Comparison of ENCODE assay signal across 10 mouse cellular contexts in genomic region chr5:134231376-134231775, GRCm38 (mm10). TPM values are rescaled to one million over a fixed set of nuclear protein-coding genes. Genes with fewer than 3 reads are reported as not detected.
A peak's percentile ranks its signal among the peaks of the same experiment; 100 is the strongest.
DNase-seq lines count a peak whose midpoint lies in the region; ATAC-seq and TF ChIP-seq lines count a peak whose summit lies in the region.
"Had no signal": no experiment of that assay in that cellular context is flagged by ENCODE, and none has a peak within 500 bp of the region (broad histone marks: within the 10 kb centered on the region; RNA-seq: fewer than 3 reads in every experiment).

No protein-coding gene starts in this region.

- ATAC-seq in kidney, embryonic 16.5 days (ENCODE audit: low FRiP score, low TSS enrichment): no peak
- no peak for ATAC-seq in hindbrain, postnatal 0 days

- peaks cover 4% of the 10 kb centered on the region; the same call in 1 of the 2 replicates for H3K36me3 ChIP-seq in kidney, embryonic 16.5 days (ENCODE audit: insufficient read depth, low read length)
- 0 out of 2 replicates have a peak, but pooled peaks cover 3% of the 10 kb centered on the region for H3K36me3 ChIP-seq in hindbrain, postnatal 0 days (ENCODE audit: insufficient read depth, low read length)

- H3K4me1 ChIP-seq in kidney, embryonic 16.5 days (ENCODE audit: insufficient read depth, low read length): peaks cover 39% of the 10 kb centered on the region
- H3K4me1 ChIP-seq in bone marrow macrophage, adult 2 months (ENCODE audit: control insufficient read depth, insufficient read depth, low read length): peaks cover 53% of the 10 kb centered on the region
- H3K4me1 ChIP-seq in hindbrain, postnatal 0 days (ENCODE audit: insufficient read depth, low read length): 0 out of 2 replicates have a peak, but pooled peaks cover 3% of the 10 kb centered on the region

- no peaks in the 10 kb centered on the region for H3K9me3 ChIP-seq in kidney, embryonic 16.5 days (ENCODE audit: low read length)
- no peaks in the 10 kb centered on the region for H3K9me3 ChIP-seq in hindbrain, postnatal 0 days (ENCODE audit: low read length)
- H3K9me3 ChIP-seq: neural tube, embryonic 12.5 days had no signal

- no peak overlapping the region for H3K27ac ChIP-seq in kidney, embryonic 16.5 days (ENCODE audit: low read length)
- peak overlapping the region; percentile 91 for H3K27ac ChIP-seq in bone marrow macrophage, adult 2 months (ENCODE audit: insufficient read depth, low read depth, low read length)
- H3K27ac ChIP-seq in hindbrain, postnatal 0 days: no peak overlapping the region
- H3K27ac ChIP-seq: neural tube, embryonic 12.5 days had no signal

- no peak for TF ChIP-seq CTCF in bone marrow macrophage, adult 2 months (IDR thresholded peaks at IDR 0.05; ENCODE audit: low read depth, low read length)
- no peak for TF ChIP-seq CTCF in hindbrain, postnatal 0 days (IDR thresholded peaks at IDR 0.05; ENCODE audit: low read depth)

- H3K4me3 ChIP-seq in kidney, embryonic 16.5 days (ENCODE audit: low read length): no peak overlapping the region
- H3K4me3 ChIP-seq in bone marrow macrophage, adult 2 months (ENCODE audit: insufficient read depth, low read length): no peak overlapping the region
- H3K4me3 ChIP-seq in hindbrain, postnatal 0 days (ENCODE audit: low read length): no peak overlapping the region
- H3K4me3 ChIP-seq: neural tube, embryonic 12.5 days had no signal

- H3K4me2 ChIP-seq in kidney, embryonic 16.5 days (replicated peaks; ENCODE audit: low read depth, low read length): no peak overlapping the region
- H3K4me2 ChIP-seq in hindbrain, postnatal 0 days (ENCODE audit: low read depth, low read length): no peak overlapping the region
- H3K4me2 ChIP-seq: lung, embryonic 14.5 days; neural tube, embryonic 12.5 days had no signal

- H3K9ac ChIP-seq in kidney, embryonic 16.5 days (replicated peaks; ENCODE audit: low read length): no peak overlapping the region
- H3K9ac ChIP-seq in hindbrain, postnatal 0 days (replicated peaks; ENCODE audit: low read length): no peak overlapping the region
- H3K9ac ChIP-seq: lung, embryonic 14.5 days; neural tube, embryonic 12.5 days had no signal

- 70% methylated on average over 5 of the region's 5 CpGs for WGBS in kidney, embryonic 16.5 days
- 84% methylated on average over 5 of the region's 5 CpGs for WGBS in hindbrain, postnatal 0 days

- peak; percentile 30 to 74 for DNase-seq in kidney, postnatal 25 days
- peak; percentile 64 to 73 for DNase-seq in heart, adult 9 months (ENCODE audit: low spot score in 2 of 2)
- DNase-seq in lung, postnatal 25 days (ENCODE audit: low spot score): peak; percentile 58
- DNase-seq in hindbrain, postnatal 0 days (ENCODE audit: low spot score): no peak
- no peak for DNase-seq in cerebellum, adult 11-12 months
- DNase-seq in urinary bladder, adult 2 months (ENCODE audit: low spot score): no peak
- DNase-seq: lung, embryonic 14.5 days had no signal

- no peak for TF ChIP-seq POLR2A in bone marrow macrophage, adult 2 months (IDR thresholded peaks at IDR 0.05; ENCODE audit: borderline replicate concordance, low read depth, low read length)

- H3K27me3 ChIP-seq in kidney, embryonic 16.5 days (ENCODE audit: insufficient read depth, low read length): no peaks in the 10 kb centered on the region
- H3K27me3 ChIP-seq in hindbrain, postnatal 0 days (ENCODE audit: insufficient read depth, low read length): no peaks in the 10 kb centered on the region
- H3K27me3 ChIP-seq: neural tube, embryonic 12.5 days had no signal

RNA-seq across cellular contexts. Expression of gene Ncf1, which starts 2.0 kb away (rescaled TPM):
- 2.5 and 4.2 TPM in 2 replicates for polyA plus RNA-seq in kidney, embryonic 16.5 days (2015; fragmentation: Nextera tagmentation; extraction: Ambion mirVana)
- polyA plus RNA-seq in bone marrow macrophage, adult 2 months (2012; ENCODE audit: insufficient read depth, insufficient read length, missing spikeins): 373 and 392 TPM in 2 replicates
- total RNA-seq in hindbrain, postnatal 0 days (2014; rRNA removed): 2.8 and 4.9 TPM in 2 replicates
- 2.0 and 2.3 TPM in 2 replicates for polyA plus RNA-seq in hindbrain, postnatal 0 days (2015; fragmentation: Nextera tagmentation; extraction: Ambion mirVana)
- polyA plus RNA-seq in urinary bladder, adult 2 months (2012; rRNA removed): 18.8 and 30.3 TPM in 2 replicates

RNA-seq across cellular contexts. Expression of gene Gtf2ird2, which starts 47.6 kb away (rescaled TPM):
- polyA plus RNA-seq in kidney, embryonic 16.5 days (2015; fragmentation: Nextera tagmentation; extraction: Ambion mirVana): 10.4 and 11.0 TPM in 2 replicates
- 5.5 and 7.3 TPM in 2 replicates for polyA plus RNA-seq in bone marrow macrophage, adult 2 months (2012; ENCODE audit: insufficient read depth, insufficient read length, missing spikeins)
- 14.6 and 19.7 TPM in 2 replicates for total RNA-seq in hindbrain, postnatal 0 days (2014; rRNA removed)
- 11.6 and 12.6 TPM in 2 replicates for polyA plus RNA-seq in hindbrain, postnatal 0 days (2015; fragmentation: Nextera tagmentation; extraction: Ambion mirVana)
- polyA plus RNA-seq in urinary bladder, adult 2 months (2012; rRNA removed): 9.4 and 10.9 TPM in 2 replicates

RNA-seq across cellular contexts. Expression of gene Rcc1l, which starts 54.8 kb away (rescaled TPM):
- 34.9 and 36.3 TPM in 2 replicates for polyA plus RNA-seq in kidney, embryonic 16.5 days (2015; fragmentation: Nextera tagmentation; extraction: Ambion mirVana)
- 4.9 and 5.8 TPM in 2 replicates for polyA plus RNA-seq in bone marrow macrophage, adult 2 months (2012; ENCODE audit: insufficient read depth, insufficient read length, missing spikeins)
- 20.6 and 23.0 TPM in 2 replicates for total RNA-seq in hindbrain, postnatal 0 days (2014; rRNA removed)
- 21.5 and 21.7 TPM in 2 replicates for polyA plus RNA-seq in hindbrain, postnatal 0 days (2015; fragmentation: Nextera tagmentation; extraction: Ambion mirVana)
- polyA plus RNA-seq in urinary bladder, adult 2 months (2012; rRNA removed): 14.4 and 18.2 TPM in 2 replicates

Comparison
In these comparisons a context has a peak if more than half of its experiments do, and no peak if none do; other contexts are left out.
1. DNase-seq: peak in kidney, postnatal 25 days (2 of 2), heart, adult 9 months (2 of 2) and lung, postnatal 25 days (single experiment); none in hindbrain, postnatal 0 days (single experiment), cerebellum, adult 11-12 months (single experiment) and urinary bladder, adult 2 months (single experiment).
2. RNA of gene Ncf1, which starts 2.0 kb away (polyA plus RNA-seq): 373 to 392 TPM in bone marrow macrophage, adult 2 months; 18.8 to 30.3 TPM in urinary bladder, adult 2 months, 2.5 to 4.2 TPM in kidney, embryonic 16.5 days and 2.0 to 2.3 TPM in hindbrain, postnatal 0 days; every median in the first group is over 10 times any median in the second.